Mouse (Mus musculus): Measurements from ENCODE around the gene Cacna2d2.

Cacna2d2 gene

GRCm38 (mm10) chr9:107399491-107399971 lies at the start of gene Cacna2d2:
Cacna2d2 (plus strand) TSS chr9:107399612.
- peak; percentile 49 to 72 for DNase-seq

- DNase-seq: no peak
These were observed 44.6 kb upstream of the Cacna2d2 start for GRCm38 (mm10) chr9:107354826-107355225.

GRCm38 (mm10) chr9:107355870-107356765 lies 43.3 kb upstream of the Cacna2d2 start:
- DNase-seq: peak; percentile 67 to 87

DNA sequence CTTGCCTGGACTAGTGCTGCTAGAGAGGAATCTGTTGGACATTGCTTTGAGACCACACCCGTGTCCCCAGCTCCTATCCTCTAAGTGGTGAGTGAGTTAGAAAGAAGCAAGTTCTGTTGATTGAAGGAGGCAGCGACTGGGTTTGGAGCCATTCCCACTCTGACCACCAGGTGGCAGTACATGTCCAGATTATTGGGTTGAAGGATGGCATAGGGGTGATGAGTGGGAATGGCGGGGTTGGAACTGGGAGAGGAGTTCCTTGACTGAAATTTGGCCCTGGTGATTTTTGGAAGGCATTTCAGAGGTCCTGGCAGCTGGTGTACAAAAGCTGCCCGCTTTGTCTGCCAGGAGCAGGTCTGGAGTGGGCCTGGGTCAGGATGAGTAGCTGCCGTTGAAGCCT lies 41.8 kb upstream of the Cacna2d2 start:
- peak; percentile 52 to 89 for DNase-seq

DNA sequence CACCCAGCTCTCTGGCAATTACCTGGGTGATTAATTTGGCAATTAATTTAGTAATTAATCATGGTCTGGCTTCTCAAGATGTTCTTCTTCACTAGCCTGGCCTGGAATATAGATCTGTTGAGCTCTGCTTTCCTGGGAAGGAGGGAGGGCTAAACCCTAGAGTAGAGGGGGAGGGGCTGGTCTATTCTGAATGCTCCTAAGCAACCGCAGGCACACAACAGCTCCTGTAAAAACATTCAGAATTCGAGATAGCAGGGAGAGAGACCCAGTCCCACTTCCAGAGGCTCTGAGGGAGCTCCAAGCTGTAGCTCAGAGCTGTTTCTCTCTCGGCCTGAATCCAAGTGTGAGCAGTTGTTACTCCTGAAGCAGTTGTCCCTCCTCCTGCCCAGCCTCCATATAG lies 38.4 kb upstream of the Cacna2d2 start:
- no peak for DNase-seq

GRCm38 (mm10) chr9:107366644-107367043 lies 32.8 kb upstream of the Cacna2d2 start:
- peak; percentile 51 to 73 for DNase-seq

- DNase-seq: no peak
These were observed 31.1 kb upstream of the Cacna2d2 start for GRCm38 (mm10) chr9:107368302-107368701.

DNA sequence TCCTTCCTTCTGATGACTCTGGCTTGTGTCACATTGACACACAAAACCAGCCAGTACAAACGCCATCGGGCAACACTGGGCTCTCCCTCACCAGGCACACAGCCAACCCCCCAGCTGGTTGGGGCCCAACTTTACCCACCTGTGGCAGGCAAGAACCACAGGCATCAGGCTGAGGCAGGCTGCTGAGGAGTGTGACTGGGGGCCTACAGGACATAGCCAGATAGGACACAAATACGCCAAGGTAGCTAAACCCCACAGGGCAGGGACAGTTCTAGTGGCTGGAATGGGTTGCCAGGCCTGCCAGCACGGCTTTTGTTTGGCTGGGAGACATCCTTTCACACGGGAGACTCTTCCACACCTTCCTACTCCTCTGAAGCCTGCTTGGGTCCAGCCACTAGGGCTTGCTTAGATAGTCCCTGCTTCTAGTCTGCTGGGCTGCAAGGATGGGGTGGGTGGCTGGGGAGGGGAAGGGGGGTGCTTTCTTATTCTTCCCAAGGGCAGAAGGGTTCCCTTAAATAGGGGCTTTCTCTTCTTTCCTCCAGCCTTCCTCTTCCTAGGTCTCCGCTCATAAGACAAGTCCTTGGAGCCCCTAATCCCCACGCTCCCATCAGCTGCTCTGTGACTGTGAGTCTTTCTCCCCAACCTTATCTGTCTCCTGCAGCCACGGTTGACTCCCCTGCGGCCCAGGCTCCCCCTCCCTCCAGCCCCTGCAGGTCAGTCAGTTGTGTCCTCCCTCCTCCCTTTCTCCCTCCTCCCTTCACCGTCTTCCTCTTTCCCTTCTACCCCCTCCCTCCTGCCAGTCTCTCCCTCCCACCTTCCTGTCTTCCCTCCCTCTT lies 29.9 kb upstream of the Cacna2d2 start:
- DNase-seq: no peak

GRCm38 (mm10) chr9:107370106-107370463 lies 29.3 kb upstream of the Cacna2d2 start:
- DNase-seq: no peak

- DNase-seq: no peak
These were observed 27.0 kb upstream of the Cacna2d2 start for GRCm38 (mm10) chr9:107372441-107372840.

DNA sequence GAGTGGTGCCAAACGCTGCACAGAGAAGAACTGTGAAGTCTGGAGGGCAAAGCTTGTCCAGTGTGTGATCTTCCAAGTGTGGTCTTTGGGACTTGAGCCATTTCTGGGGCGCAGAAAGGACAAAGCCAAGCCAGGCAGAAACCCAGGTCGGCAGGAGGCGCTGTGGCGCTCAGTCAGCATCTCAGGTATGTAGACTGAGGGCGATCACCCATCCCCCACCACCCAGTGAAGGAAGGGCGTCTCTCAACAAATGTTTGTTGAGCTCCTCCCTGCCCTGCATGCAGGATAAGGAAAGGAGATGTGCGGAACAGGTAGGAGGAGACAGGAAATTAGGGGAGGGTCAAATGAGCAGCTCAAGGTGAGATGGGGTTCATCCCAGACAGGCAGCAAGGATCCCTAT lies 24.8 kb upstream of the Cacna2d2 start:
- DNase-seq: peak; percentile 7 to 58

GRCm38 (mm10) chr9:107375451-107375850 lies 24.0 kb upstream of the Cacna2d2 start:
- DNase-seq: no peak

GRCm38 (mm10) chr9:107377961-107378512 lies 21.4 kb upstream of the Cacna2d2 start:
- DNase-seq: peak; percentile 7 to 44

GRCm38 (mm10) chr9:107381723-107382122 lies 17.7 kb upstream of the Cacna2d2 start:
- peak; percentile 16 to 69 for DNase-seq

DNA sequence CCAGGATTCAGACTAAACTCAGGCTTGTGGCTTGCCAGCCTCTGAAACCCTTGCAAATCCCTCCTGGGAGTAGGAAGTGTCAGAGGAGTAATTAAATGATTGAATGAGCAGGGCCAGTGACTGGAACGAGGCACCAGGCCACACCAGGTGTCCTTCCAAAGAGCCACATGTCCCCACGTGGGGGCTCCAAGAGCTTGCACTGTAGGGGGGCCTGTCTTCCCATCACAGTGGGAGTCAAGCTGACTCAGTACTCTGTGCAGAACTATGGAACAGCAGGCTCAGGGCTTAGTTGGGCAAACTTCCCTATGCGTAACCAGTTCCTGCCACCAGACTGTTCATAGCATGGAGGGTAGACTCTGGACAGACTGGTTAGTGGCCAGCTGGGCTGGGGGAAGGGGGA lies 15.0 kb upstream of the Cacna2d2 start:
- no peak for DNase-seq

- peak; percentile 50 to 82 for DNase-seq
These were observed 12.7 kb upstream of the Cacna2d2 start for GRCm38 (mm10) chr9:107386722-107387121.

GRCm38 (mm10) chr9:107387708-107388107 lies 11.7 kb upstream of the Cacna2d2 start:
- no peak for DNase-seq

DNA sequence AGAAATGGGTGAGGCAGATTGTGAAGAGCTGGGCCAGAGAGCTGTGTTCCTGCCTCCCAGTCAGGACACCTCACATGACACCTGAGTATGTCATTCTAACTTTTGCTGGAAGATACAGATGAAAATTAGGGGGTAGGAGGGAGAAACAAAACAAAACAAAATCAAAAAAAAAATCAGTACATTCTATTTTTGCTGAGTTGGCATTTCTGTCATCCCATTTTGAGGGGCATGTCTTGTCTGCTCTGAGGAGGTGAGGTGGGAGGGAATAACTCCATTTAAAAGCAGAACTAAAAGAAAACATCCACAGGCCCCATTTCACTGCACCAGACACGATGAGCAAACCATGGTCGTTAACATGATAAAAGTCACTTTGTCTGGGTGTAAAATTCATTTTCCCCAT lies 11.1 kb upstream of the Cacna2d2 start:
- DNase-seq: no peak

GRCm38 (mm10) chr9:107396397-107396796 lies 3.0 kb upstream of the Cacna2d2 start:
- DNase-seq: no peak

GRCm38 (mm10) chr9:107398968-107399367 lies 444 bp upstream of the Cacna2d2 start:
- DNase-seq: no peak

GRCm38 (mm10) chr9:107400060-107400511 lies 674 bp downstream of the Cacna2d2 start:
- DNase-seq: no peak

- DNase-seq: no peak
These were observed 1.4 kb downstream of the Cacna2d2 start for GRCm38 (mm10) chr9:107400666-107401285.

DNA sequence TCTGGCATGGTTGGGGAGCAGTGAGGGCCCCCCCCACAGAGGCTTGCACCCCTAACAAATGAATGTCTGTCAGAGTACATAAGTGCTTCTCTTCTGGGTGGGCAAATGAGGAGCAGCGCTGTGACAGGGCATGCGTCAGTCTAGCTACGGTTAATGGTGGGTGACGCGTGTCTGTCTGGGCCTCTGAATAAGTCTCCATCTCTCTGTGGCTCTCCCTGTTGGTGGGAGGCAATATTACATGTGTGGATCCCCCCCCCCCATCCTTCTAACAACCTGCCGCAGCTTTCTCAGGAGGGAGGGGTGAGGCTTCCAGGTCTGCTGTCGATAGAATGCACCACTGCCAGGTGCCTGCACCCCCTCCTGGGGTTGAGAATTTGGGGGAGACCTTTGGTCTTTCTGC lies 3.7 kb downstream of the Cacna2d2 start:
- DNase-seq: no peak
